In the genomic region with DNA sequence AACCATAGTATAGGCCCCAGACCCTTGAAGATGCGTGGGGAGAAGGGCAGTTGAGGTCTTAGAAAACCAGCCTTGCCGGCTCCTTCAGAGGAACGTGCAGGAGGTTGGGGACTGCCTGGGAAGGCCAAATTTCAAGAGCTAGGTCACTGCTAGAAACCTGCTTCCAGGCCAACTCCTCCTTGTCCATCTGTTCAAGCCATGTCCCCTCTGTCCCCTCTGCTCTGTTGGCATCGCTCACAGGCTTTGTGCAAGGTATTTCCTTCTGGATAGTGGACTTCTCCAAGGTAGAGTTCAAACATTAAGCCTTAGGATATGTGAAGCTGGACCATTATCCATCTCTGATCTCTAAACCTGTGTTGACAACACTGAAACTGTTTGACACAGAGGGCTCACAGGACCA, we compare ENCODE assay signal across 23 mouse cellular contexts.
DNase-seq lines count a peak whose midpoint lies in the region.
"Had no signal": no experiment of that assay in that cellular context is flagged by ENCODE, and none has a peak within 500 bp of the region (broad histone marks: within the 10 kb centered on the region; RNA-seq: fewer than 3 reads in every experiment).

No protein-coding gene starts in this region.

- H3K4me1 ChIP-seq in hindbrain, embryonic 10.5 days (replicated peaks) = peaks cover 12% of the 10 kb centered on the region
- H3K4me1 ChIP-seq: embryonic facial prominence, embryonic 15.5 days; intestine, embryonic 15.5 days had no signal

- peak; percentile 2 for DNase-seq in cerebellum, adult 18-20 months
- no peak for DNase-seq in cerebellum, adult 8-10 months
- peak; percentile 7 for DNase-seq in left cerebral cortex, postnatal 4 days
- no peak for DNase-seq in left cerebral cortex, postnatal 36 days (ENCODE audit: low spot score in 2 of 2)
- peak; percentile 14 for DNase-seq in cerebellum, adult 9-11 months
- peak; percentile 11 to 33 for DNase-seq in cerebellum, postnatal 25 days
- DNase-seq in thymus, postnatal 4 days = no peak
- DNase-seq in hindbrain, embryonic 10.5 days (ENCODE audit: low spot score) = no peak
- DNase-seq: adrenal gland, postnatal 10 days; B cell, adult 2 months; forebrain, postnatal 0 days; gastrocnemius, adult 2 months; gastrocnemius, postnatal 14 days; heart, adult 11 months; kidney, adult 11 months; kidney, adult 8-10 months had no signal

- intact Hi-C loops in left cerebral cortex, postnatal 4 days (cut with DNase I) = no loop called here
- intact Hi-C loops in left cerebral cortex, postnatal 36 days (cut with DNase I) = no loop called here

- no peak overlapping the region for H3K27ac ChIP-seq in hindbrain, embryonic 10.5 days
- H3K27ac ChIP-seq: embryonic facial prominence, embryonic 12.5 days; embryonic facial prominence, embryonic 15.5 days; gastrocnemius, adult 2 months; hindbrain, embryonic 13.5 days; intestine, embryonic 15.5 days had no signal

- WGBS in hindbrain, embryonic 10.5 days = 91% methylated on average over 4 of the region's 4 CpGs

- H3K9me3 ChIP-seq in hindbrain, embryonic 10.5 days = no peaks in the 10 kb centered on the region
- H3K9me3 ChIP-seq: embryonic facial prominence, embryonic 12.5 days; embryonic facial prominence, embryonic 15.5 days; G1E; hindbrain, embryonic 13.5 days; intestine, embryonic 15.5 days had no signal

- H3K36me3 ChIP-seq in hindbrain, embryonic 10.5 days = no peaks in the 10 kb centered on the region
- H3K36me3 ChIP-seq: embryonic facial prominence, embryonic 12.5 days; embryonic facial prominence, embryonic 15.5 days; G1E; hindbrain, embryonic 13.5 days; intestine, embryonic 15.5 days had no signal

- no peak overlapping the region for H3K4me3 ChIP-seq in hindbrain, embryonic 10.5 days
- H3K4me3 ChIP-seq: embryonic facial prominence, embryonic 12.5 days; embryonic facial prominence, embryonic 15.5 days; gastrocnemius, adult 2 months; hindbrain, embryonic 13.5 days; intestine, embryonic 15.5 days had no signal

- no peaks in the 10 kb centered on the region for H3K27me3 ChIP-seq in hindbrain, embryonic 10.5 days (ENCODE audit: insufficient read depth, poor library complexity, severe bottlenecking)
- H3K27me3 ChIP-seq: CH12.LX; embryonic facial prominence, embryonic 12.5 days; embryonic facial prominence, embryonic 15.5 days; hindbrain, embryonic 13.5 days; intestine, embryonic 15.5 days; Patski had no signal

Comparison
In these comparisons a context has a peak if more than half of its experiments do, and no peak if none do; other contexts are left out.
1. DNase-seq: peak in cerebellum, adult 18-20 months (2 of 2), left cerebral cortex, postnatal 4 days (single experiment), cerebellum, adult 9-11 months (single experiment) and cerebellum, postnatal 25 days (2 of 2); none in cerebellum, adult 8-10 months (single experiment), left cerebral cortex, postnatal 36 days (0 of 2), thymus, postnatal 4 days (single experiment) and hindbrain, embryonic 10.5 days (single experiment).